Mouse (Mus musculus): ENCODE data around the gene Tmod3.
"Not testable (repeated sequence)": the region's sequence is repeated elsewhere in the genome, so short reads cannot be mapped to it uniquely, and the experiment has no call there.

The Tmod3 gene

DNA sequence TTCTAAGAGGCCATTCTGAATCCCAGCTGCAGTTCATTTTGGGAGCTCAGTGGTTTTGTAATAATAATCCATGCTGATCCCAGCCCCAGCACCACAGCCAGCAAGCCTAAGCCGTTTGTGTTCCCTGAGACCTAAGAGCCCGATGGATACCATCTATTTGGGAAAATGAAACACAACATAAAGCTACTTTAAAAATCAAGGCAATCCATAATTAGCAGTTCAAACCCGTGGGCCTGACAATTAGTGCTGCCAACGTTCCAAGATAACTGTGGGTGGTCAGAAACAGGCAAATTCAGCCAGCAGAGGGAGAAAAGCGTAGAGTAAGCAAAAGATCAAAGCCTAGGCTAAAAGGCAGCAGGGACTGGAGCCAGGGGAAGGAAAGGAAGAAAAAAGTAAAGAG is 8.1 kb downstream of the Tmod3 start:
- no peak for DNase-seq

DNA sequence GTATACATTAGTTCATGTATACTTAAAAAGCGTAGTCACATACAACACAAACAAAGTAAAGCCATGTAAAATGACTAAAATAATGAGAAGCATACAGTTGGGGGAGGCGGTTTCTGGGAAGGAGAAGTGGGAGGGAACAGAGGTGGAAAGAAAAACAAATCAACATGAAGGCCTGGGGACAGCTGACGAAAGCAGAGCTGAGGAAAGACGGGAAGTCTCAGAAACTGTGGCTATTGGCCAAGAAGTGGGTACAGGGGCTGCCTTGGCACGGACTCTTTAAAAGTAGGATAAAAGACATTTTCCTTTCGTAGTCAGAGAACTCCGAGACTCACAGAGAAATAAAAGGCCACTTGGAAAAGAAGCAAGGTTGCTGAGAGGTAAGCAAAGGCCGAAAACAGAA is 10.4 kb downstream of the Tmod3 start:
- DNase-seq: peak; percentile 12 to 31

DNA sequence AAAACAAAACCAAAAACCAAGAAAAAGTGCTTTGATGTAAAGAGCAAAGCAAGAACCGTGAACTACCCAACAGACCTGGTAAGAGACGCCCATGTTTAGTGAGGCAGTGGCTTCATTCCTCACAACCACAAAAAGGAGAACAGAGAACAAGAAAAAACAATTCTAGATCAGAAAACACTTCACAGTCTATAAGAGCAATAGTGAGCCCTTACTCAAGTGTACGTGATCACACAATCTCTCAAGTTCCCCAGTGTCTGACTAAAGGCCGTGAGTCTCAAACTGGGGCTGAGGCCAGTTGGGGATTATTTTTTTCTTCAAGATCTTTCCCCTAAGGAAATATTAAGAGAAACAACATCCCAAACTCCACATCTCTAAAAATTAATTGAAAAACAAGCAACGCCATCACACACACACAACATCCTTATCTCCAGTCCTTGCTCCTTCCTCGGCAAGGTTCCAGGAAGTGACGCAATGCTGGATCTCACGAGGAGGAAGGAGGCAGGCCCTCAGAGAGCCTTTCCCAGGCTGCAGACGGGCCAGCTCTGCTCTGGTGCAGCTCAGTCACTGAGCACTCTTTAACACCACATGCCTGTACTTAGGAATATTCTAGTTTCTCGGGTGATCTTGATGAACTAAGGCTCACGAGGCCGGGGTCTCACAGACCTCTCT is 12.4 kb downstream of the Tmod3 start:
- DNase-seq: peak; percentile 89 to 92

DNA sequence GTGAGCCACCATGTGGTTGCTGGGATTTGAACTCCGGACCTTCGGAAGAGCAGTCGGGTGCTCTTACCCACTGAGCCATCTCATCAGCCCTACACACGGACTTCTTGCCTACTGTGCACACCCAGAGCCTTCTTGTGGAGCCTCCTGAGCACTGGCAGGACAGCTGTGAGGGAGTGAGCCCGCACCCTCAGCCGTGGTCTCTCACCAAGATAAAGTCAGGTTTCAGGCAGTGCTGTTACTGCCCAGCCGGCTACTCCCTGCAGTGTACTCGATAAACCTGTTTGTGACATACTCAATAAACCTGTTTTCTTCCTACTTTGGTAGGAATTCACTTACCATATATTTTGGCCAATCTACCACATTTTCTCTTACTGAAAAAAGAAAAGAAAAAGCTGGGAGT is 13.9 kb downstream of the Tmod3 start:
- no peak for DNase-seq

DNA sequence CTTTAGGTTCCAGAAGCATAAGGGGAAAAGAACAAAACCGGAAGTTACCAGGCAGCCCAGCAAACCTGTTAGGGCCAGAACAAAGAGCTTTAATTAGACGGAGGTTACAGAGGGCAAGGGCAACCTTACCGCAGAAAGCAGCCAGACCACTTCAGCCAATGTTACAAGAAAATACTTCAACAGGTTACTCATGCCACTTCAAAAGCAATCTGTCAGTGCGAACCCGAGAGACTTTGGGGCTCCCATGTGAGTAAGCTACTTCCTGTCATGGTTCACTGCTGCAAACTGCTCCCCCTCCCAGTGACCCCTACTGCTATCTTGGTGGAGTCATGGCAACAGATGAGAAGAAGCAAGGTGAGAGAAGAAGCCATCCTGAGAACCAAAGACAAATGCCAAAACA is 18.0 kb downstream of the Tmod3 start:
- DNase-seq: peak; percentile 14 to 34

DNA sequence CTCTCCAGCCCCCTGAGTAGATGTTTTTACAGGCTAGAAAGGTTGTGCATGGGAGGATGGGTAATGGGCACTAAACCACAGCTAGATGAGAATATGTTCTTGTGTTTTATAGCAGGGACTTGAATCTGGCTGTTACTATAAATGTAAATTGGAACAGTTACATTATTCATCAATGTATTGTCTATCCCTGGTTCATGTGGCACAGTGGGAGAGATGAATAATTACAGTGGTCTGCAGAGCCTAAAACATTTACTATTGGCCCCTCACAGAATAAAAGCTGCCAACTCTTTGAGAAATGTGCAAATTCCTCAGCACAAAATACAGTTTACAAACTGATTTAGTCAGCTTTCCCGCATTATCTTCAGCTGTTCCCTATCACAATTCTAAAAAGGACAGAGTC is 23.0 kb downstream of the Tmod3 start:
- DNase-seq: no peak

DNA sequence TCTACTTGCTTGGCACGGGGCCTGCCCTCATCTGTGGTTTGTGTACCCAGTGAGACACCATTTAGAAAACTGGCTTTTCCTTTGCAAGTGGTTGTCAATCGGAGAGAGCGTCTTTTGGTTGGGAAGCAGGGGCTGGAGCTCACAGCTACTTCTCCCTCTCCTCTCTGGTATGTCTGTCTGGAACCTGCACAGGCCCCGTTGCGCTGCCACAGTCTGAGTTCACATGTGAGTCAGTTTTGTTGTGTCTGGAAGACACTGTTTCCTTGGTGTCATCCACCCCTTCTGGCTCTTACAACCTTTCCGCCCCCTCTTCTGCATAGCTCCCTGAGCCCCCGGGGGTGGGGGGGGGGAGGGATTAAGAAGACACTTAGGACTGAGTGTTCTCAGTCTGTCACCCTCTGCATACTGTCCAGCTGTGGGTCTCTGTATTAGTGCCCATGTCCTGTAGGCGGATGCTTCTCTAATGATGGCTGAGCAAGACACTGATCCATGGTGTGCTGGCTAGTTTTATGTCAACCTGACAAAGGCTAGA is 25.0 kb downstream of the Tmod3 start:
- DNase-seq: no peak

DNA sequence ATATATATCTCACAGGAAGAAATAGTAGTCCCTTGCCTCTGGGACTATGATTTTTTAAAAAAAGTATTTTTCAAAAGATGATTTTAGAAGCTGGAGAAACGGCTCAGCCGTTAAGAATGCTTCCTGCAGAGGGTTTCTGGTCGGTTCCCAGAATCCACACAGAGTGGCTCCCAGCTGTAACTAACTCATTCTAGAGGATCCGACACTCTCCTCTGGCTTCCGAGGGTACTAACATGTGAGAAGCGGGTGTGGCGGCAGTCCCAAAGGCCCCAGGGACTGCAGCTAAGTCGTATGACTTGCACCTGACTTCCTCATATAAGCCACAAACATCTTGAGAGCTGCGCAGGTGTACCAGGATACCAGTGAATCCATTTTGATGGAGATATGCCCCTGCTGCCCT is 26.5 kb downstream of the Tmod3 start:
- not testable (repeated sequence) for DNase-seq

DNA sequence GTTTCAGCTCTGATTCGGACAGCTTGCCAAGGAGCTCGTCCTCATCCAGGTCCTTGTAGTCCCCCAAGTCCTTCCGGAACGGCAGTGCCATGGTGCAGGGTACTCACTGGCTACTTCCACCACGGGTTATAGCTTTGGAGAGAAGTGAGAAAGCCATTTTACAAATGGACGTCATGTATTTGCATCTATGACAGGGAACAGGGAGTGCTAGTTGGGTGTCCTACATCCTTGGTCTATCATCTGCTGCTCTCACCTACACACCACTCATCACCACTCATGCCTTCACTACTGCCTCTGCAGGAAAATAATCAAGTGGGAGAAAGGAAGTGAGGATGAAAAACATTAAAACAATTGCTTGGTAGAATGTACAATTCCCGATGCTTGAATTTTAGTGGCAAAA is 27.0 kb downstream of the Tmod3 start:
- DNase-seq: no peak

DNA sequence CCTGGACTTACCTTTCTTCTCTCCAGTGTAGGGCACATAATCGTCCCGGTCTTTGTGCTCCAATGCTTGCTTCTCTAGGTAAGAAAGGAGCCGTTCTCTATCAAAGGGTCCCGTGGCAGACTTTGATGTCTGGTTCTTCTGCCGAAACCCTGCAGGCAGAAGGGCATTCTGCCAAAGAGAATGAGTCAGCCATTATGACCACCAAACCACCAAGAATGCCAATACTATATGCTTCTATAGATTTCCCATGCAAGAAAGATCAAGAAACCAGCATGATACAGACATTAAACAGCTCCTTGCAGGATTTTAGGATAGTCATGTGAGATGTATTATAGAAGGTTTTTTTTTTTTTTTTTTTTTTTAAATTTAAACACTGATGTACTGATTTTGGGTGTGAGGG is 30.1 kb downstream of the Tmod3 start:
- no peak for DNase-seq

DNA sequence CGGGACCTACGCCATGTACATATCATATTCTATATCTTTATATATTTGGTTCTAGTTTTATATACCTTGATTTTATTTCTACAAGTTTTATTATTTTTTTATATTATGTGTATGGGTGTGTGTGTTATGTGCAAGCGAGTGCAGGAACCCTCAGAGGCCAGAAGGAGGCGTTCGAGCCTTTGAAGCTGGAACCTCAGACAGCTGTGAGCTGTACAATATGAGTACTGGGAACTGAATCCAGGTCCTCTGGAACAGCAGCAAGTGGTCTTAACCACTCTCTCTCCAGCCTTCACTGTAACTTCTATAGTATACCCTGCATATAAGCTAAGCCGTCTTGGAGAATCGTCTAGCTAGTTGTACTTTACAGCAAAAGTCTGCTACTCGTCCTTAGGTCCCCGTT is 31.4 kb downstream of the Tmod3 start:
- DNase-seq: no peak

DNA sequence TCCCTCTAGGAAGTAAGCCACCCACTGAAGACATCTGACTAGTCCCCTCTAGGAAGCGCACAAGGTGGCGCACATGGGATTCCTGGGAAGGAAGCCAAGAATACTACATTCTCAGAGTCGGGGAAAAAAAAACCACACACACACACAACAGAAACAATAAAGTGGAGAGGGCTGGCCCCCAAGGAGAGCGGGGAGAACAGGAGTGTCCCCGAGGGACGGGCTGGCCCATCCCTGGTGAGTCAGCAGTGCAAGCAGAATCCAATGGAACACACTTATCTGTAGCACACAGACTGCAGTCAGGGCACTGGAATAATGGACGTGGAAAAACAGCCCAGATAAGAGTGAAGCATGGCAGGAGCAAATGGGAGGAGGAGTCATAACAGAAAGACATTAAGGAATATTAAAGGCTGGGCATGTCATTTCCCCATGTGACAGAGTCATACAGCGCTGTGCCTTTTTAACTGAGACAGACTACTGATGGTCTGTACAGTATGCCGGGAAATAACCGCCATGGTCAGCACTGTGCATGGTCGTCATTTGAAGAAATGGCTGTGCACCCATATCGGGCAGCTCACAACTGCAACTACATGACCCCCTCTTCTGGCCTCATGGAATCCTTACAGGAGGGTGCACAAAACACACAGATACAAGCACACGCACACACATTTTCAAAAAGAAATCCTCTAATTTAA is 31.9 kb downstream of the Tmod3 start:
- peak; percentile 23 for DNase-seq

DNA sequence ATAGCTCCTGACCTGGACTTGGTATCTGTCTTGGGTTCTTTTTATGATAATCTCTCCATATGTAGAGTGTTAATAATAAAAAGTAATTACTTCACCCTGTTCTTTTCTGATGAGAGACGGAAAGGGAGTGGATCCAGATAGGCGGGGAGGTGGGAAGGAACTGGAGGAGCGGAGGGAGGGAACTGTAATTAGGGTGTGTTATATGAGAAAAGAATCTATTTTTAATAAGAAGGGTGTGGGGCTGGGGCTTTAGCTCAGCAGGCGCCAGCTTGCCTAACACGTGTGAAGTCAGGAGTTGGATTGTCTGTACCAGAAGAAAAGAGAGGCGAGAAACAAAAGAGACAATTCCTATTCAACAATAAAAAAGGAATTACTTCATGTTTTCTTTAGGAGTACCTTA is 35.8 kb downstream of the Tmod3 start:
- peak in 1 of 2 experiments; percentile 17 for DNase-seq

DNA sequence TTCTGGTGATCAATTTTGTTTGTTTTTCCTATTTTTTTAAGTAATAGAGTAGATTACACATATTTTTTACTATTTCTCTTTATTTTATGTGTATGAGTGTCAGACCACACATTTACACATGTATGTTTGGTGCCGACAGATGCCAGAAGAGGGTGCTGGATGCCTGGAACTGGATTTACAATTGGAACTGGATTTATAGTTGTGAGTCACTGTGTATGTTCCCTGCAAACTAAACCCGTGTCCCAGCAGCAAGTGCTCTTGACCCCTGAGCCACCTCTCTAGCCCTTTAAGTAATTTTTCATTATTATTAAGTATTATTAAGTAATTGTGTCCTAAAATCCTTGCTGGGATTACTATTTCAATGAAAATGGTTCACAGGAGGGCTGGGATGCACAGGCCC is 37.2 kb downstream of the Tmod3 start:
- DNase-seq: no peak

DNA sequence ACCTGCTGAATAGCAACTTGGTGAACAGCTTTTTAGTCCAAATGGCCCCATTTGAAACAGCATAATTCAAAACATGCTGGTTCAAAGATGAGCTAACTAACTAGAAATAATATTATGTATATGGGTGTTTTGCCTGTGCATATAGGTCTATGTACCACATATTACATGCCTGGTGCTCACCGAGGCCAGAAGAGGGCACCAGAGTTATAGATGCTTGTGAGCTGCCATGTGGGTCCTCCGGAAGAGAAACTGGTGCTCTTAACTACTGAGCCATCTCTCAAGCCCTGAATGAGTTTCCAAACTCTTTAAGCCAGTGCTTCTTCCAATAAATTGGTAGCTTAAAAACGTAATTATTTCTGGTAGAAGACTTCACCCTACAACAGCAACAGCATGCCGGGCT is 37.7 kb downstream of the Tmod3 start:
- peak; percentile 68 to 75 for DNase-seq

DNA sequence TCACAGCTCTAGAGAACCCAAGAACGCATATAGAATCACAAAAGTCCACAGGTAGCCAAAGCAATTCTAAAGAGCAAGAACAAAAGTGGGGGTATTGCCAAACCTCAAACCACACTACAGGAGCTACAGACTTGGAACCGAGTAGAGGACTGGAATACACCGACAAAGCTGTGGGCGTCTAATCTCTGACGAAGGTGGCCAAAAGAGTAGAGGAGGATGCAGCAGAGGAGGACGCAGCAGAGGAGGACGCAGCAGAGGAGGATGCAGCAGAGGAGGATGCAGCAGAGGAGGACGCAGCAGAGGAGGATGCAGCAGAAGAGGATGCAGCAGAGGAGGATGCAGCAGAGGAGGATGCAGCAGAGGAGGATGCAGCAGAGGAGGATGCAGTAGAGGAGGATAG is 38.5 kb downstream of the Tmod3 start:
- DNase-seq: no peak

DNA sequence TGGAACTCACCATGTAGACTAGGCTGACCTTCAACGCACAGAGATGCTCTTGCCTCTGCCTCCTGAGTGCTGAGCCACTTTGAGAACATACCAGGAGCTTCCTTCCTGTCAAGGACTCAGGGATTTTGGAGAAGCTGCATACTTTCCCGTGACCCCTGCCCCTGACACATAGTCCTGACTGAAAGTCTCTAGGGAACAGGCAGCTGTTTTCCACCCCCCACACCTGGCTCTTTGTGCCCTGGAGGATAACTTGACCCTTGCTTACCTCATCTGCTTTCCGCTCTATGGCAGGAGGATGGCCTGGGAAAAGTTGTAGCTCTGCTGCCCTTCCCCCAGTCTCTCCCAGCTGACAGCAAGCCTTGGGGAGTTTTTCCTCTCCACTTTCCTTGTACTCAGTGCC is 41.7 kb downstream of the Tmod3 start:
- DNase-seq: no peak

DNA sequence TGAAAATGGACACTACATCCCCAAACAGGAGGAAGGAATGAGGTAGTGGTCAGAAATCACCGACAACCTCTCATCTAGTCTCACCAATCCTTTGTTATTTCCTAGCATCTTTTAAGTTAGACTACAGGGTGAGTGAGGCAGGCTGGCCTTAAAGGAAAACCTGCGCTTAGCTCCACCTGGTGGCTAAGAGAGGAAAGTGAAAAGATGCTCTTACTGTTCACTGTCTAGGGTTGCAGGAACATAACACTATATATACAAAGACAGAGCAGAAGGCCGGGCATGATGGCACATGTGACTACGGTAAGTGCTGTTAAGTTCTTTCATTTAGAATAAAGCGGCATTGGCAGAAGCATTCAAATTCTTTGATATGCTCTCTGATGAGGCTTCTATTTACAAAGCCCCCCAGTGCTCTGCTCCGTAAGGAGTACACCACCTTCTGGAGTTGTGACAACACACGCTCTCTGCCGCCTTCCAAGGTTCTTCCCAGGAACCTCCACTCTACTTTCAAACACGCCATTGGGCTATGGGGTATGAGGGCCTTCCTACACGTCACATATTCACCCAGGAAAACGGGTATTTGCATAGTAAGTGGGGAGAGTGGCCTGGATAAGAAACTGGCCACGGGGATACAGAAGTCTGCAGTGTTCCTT is 43.9 kb downstream of the Tmod3 start:
- peak; percentile 37 to 53 for DNase-seq

DNA sequence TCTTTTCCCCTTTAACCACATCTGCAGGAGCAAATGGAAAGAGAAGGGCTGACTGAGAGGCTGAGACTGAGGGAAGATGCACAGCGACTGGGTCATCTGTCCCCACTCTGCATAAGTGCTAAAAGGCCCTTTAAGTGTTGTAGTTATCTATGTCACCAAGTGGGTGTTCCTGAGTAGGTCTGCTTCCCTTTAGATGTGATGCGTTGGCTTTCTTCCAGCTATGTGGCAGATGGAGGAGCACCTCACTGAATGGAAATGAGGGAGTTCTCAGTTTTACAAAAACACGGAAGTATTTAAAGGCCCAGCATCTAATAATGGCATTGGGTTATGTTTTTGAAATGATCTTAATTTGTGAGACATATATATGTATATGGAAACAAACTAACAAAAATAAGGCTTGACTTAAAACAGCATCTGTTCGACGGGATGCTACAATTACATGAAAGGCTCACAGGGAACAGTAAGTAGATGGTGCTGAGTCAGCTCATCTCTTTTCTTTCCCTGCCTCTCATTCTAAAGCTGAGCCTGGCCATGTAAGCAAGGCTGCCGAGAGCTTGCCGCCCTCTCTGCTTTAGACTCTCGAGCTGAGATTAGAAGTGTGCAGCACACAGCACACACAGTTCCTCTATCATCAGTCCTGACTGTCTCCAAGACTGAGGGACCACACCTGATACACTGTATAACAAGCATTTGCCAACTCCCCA is 48.1 kb downstream of the Tmod3 start:
- DNase-seq: no peak

DNA sequence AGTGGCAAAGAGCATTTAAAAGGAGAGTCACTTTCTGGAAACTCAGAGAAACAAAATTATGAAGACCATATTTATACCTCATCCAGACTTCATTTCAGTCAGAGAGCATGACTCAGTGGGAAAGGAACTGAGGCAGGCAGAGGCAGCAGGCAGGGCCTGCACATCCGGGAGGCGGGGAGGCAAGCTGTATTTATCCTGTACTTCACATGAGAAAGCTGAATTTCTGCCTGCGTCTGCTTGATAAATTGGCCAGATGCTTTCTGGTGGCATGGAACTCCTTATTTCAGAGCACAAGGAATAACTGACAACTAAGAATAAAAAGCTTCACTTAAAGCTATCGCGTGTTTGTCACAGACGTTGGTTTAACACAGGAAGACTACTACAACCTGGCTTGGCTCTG is 55.1 kb downstream of the Tmod3 start:
- DNase-seq: no peak

DNA sequence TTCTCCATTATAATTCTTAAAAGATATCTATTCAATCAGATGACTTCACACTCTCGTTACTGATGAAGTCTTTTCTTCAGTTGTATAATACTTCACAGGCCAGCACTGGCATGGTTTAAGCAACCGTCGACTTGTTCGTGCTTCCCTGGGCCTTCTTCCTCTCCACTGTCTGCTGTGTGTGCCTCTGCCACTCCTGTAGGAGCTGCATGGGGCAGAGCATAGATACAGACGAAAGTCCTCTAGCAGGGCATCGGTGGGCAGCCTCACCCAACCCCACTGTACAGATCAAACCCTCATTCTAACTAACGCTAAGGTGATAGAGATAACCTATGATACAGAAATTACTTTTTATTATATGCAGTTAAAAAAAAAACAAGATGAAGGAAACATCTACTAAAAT is 60.9 kb downstream of the Tmod3 start:
- no peak for DNase-seq

DNA sequence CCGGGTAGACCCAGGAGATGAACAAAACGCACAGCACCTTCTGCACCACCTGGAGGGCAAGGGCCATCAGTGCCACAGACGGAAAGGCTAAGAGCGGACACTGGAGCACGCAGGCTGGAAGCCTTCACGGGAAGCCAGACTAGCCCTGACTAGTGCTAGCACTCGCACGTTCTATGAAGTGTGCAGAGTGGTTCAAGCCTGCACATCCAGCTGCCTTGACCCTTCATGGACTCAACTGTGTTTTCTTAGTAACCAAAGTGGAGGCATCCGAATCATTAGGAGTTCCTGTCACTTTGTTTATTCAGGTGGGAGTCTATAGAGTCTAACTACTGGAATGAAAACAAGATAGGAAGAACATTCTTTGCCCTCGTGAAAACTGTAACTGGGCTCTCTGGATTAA is 63.5 kb downstream of the Tmod3 start:
- peak; percentile 8 to 36 for DNase-seq

DNA sequence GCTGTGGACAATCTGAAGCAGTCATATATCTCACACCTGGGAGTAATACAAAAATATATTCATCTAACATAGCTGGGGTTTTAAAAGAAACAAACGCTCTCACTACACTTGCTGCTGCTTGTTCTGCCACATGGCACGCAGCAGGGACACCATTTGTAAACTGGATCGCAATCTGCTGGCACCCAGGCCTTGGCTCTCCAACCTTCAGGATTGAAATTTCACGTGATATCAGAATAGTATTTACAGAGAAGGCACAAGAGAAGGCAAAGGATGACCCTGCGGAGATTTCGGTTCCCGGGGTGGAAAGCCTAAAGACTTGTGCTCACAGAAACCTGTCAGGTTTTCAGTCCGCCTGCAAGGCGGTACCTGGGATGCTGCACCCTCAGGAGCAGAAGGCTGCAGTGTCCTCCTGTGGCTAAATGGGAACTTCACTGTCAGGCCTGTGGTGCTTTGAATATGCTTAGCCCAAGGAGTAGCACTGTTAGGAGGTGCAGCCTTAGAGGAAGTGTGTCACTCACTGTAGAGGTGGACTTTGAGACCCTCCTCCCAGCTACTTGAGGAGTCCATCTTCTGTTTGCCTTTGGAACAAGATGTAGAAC is 65.0 kb downstream of the Tmod3 start:
- no peak for DNase-seq
